Mouse (Mus musculus) limb, embryonic 14.5 days (tissue): ENCODE data around the gene Apol8. TPM values are rescaled to one million over a fixed set of nuclear protein-coding genes. Genes with fewer than 3 reads are reported as not detected.

Source experiments
- ATAC-seq: fragments of 200-750 bp; cut with Nextera tagmentation; 2 replicates; pipeline ENCODE4 v1.8.0; 2017; ENCODE audit warnings: low read depth, moderate number of reproducible peaks, moderate TSS enrichment; ENCODE audit not compliant: low FRiP score
- DNase-seq: peaks from one replicate; pipeline ENCODE4 v3.0.0-alpha.2; 2015; ENCODE audit warnings: low spot score
- H3K27ac ChIP-seq: fragments of 300-500 bp; sonication (generic); replicated peaks from 2 replicates; pipeline ENCODE4 v1.5.1; 2014; ENCODE audit warnings: low read depth, mild to moderate bottlenecking, low read length, moderate library complexity, mixed read lengths
- H3K27me3 ChIP-seq: fragments of 300-500 bp; sonication (generic); 2 replicates; pipeline ENCODE4 v1.6.1; 2014; ENCODE audit warnings: low read length, mixed read lengths; ENCODE audit not compliant: control insufficient read depth, insufficient read depth
- H3K36me3 ChIP-seq: fragments of 300-500 bp; sonication (generic); 2 replicates; pipeline ENCODE4 v1.6.1; 2014; ENCODE audit warnings: mild to moderate bottlenecking, low read length, moderate library complexity, mixed read lengths; ENCODE audit not compliant: control insufficient read depth, insufficient read depth
- H3K4me1 ChIP-seq: fragments of 300-500 bp; sonication (generic); 2 replicates; pipeline ENCODE4 v1.6.1; 2014; ENCODE audit warnings: antibody characterized with exemption, low read length, mixed read lengths; ENCODE audit not compliant: control insufficient read depth, insufficient read depth
- H3K4me2 ChIP-seq: fragments of 300-500 bp; sonication (generic); replicated peaks from 2 replicates; pipeline ENCODE4 v1.6.1; 2014; ENCODE audit warnings: low read depth, mild to moderate bottlenecking, low read length, moderate library complexity; ENCODE audit not compliant: severe bottlenecking
- H3K4me3 ChIP-seq: fragments of 300-500 bp; sonication (generic); replicated peaks from 2 replicates; pipeline ENCODE4 v1.5.1; 2014; ENCODE audit warnings: low read length
- H3K9ac ChIP-seq: fragments of 300-500 bp; sonication (generic); 2 replicates; pipeline ENCODE4 v1.6.1; 2014; ENCODE audit warnings: mild to moderate bottlenecking, low read depth, low read length, moderate library complexity; ENCODE audit not compliant: severe bottlenecking
- H3K9me3 ChIP-seq: fragments of 300-500 bp; sonication (generic); 2 replicates; pipeline ENCODE4 v1.6.1; 2016; ENCODE audit warnings: low read length; ENCODE audit not compliant: control insufficient read depth
- POLR2A ChIP-seq: fragments of 200-500 bp; IDR thresholded peaks from 2 replicates; pipeline ENCODE4 v1.8.0; 2012; ENCODE audit warnings: inconsistent platforms, mild to moderate bottlenecking, moderate library complexity, borderline replicate concordance; ENCODE audit not compliant: insufficient read depth, insufficient read length; ENCODE audit errors: extremely low read depth
- WGBS: fragments of 180-500 bp; shearing (Covaris S2); extraction: QIAGEN DNeasy Blood & Tissue Kit; methylation state at CpG from one replicate; pipeline ENCODE4 v1.1.7; 2014; 5-methylcytosine and 5-hydroxymethylcytosine counted together
- polyA plus RNA-seq, 2 experiments: library from polyadenylated mRNA; depleted of rRNA in 1 of 2; stranded (reverse) in 1 of 2; unstranded in 1 of 2; fragments of >200 nt; fragmentation: Nextera tagmentation in 1 of 2; extraction: Ambion mirVana in 1 of 2; gene quantifications; 2 replicates each; pipeline versions ENCODE4 v1.2.1 to v1.2.3; 2012 to 2014

Gene Apol8
- polyA plus RNA-seq (2012; rRNA removed), result 0.14 and 0.19 TPM in 2 replicates
- polyA plus RNA-seq (2014; fragmentation: Nextera tagmentation; extraction: Ambion mirVana), result not detected in 2 replicates

DNA sequence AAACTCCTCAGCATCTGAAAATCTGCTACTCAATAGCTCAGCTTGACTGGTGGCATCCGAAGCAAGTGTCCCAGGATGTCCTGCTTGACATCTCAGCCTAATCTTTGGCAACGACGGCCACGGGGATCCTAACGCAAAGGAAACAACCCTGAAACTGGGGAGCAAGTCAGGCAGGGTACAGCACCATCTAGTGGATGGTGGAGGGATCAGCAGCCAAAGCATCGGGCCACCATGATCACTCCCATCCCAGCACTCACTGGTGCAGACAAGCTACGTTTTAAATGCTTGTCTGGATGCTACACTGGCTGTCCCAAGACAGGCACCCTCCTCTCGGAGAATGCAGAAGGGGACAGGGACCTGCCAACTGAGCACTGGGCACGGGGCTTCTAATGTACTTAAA, at the start of gene Apol8:
Apol8 (minus strand) TSS at position 156 of the 400 bp plus-strand sequence.
- no peak for TF ChIP-seq POLR2A
- 11% methylated on average over 9 of the region's 9 CpGs for WGBS
- no peaks in the 10 kb centered on the region for H3K4me1 ChIP-seq
- H3K27me3 ChIP-seq, result no peaks in the 10 kb centered on the region
- H3K27ac ChIP-seq, result no peak within 1 kb of the TSS
- ATAC-seq (no peak), DNase-seq (peak; percentile 32)
- H3K9me3 ChIP-seq, result no peaks in the 10 kb centered on the region
- H3K36me3 ChIP-seq, result peaks cover 17% of the 10 kb centered on the region
- no peak within 1 kb of the TSS for H3K4me3 ChIP-seq
- no peak within 1 kb of the TSS for H3K9ac ChIP-seq
- H3K4me2 ChIP-seq, result no peak within 1 kb of the TSS

DNA sequence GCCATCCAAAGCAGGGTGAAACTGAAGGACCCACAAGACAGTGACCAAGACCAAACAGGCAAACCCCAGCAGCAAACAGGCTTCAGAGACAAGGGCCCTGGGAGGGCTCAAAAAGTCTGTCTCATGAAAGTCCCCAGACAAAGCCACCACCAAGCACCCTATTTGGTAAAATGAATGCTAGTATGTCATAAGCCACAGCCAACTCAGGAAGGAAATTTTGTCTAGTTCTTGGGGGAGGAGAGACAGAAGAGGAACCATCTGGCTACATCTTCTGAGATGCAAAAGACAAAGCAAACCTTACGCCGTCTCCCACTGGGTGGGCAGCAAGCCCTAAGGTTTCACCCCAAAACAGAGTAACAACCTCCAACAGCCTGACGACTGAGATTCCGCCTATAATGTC, 48.9 kb upstream of the Apol8 start:
- peaks cover 59% of the 10 kb centered on the region for H3K36me3 ChIP-seq
- DNase-seq (no peak), ATAC-seq (no peak)
- no peak for TF ChIP-seq POLR2A
- no peak overlapping the region for H3K4me2 ChIP-seq
- WGBS, result 87% methylated on average over 4 of the region's 4 CpGs
- H3K27me3 ChIP-seq, result no peaks in the 10 kb centered on the region
- no peaks in the 10 kb centered on the region for H3K9me3 ChIP-seq
- H3K27ac ChIP-seq, result no peak overlapping the region
- peaks cover 13% of the 10 kb centered on the region for H3K4me1 ChIP-seq
- no peak overlapping the region for H3K4me3 ChIP-seq
- H3K9ac ChIP-seq, result no peak overlapping the region

DNA sequence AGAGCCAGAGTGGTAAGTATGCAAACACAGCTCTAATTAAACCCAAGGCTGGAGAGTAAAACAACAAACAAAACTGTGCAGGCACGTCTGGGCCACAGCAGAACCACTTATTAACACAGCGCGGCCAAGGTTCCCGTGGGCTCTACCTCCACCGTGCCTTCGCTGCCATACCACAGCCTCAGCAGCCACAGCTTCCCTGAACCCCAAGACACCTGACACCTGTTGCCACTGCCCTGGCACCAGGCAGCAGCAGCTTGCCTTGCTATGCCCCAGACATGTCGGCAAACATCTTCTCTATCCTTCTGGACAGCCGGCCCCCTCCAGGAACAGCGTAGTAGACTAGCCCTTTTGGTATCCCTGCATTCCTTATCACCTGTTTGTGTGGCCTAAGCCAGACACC, 48.1 kb upstream of the Apol8 start:
- H3K4me1 ChIP-seq, result peaks cover 20% of the 10 kb centered on the region
- DNase-seq (no peak), ATAC-seq (no peak)
- no peak for TF ChIP-seq POLR2A
- H3K9ac ChIP-seq, result no peak overlapping the region
- H3K4me3 ChIP-seq, result no peak overlapping the region
- H3K27ac ChIP-seq, result 0 out of 2 replicates have a peak overlapping the region, but pooled peaks have one; percentile 19
- H3K27me3 ChIP-seq, result no peaks in the 10 kb centered on the region
- 75% methylated on average over 7 of the region's 9 CpGs for WGBS
- no peak overlapping the region for H3K4me2 ChIP-seq
- peaks cover 62% of the 10 kb centered on the region for H3K36me3 ChIP-seq
- H3K9me3 ChIP-seq, result no peaks in the 10 kb centered on the region

DNA sequence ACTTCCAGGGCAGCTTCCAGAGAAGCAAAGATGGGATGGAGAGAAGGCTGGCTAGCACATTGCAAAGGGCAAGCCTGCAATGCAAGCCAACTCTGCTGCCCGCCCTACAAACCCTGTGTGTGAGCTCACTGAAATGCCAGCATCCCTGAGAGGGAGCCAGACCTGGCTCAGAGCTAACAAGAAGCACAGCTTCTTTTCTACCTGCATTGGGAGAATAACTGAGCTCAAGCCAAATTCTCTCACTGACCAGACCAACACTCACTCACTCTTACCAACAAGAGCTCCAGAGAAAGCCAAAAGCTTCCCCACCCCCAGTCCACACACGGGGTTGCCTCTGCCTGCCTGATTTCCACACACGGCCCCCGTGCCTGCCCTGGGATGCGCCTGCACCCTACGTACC, 47.7 kb upstream of the Apol8 start:
- Histone ChIP-seq H3K4me2 (no peak overlapping the region), H3K4me1 (peaks cover 21% of the 10 kb centered on the region), H3K36me3 (peaks cover 62% of the 10 kb centered on the region), H3K27me3 (no peaks in the 10 kb centered on the region), H3K9me3 (no peaks in the 10 kb centered on the region), H3K4me3 (no peak overlapping the region), H3K9ac (no peak overlapping the region), H3K27ac (0 out of 2 replicates have a peak overlapping the region, but pooled peaks have one; percentile 19)
- no peak for TF ChIP-seq POLR2A
- 82% methylated on average over 6 of the region's 6 CpGs for WGBS
- no peak for ATAC-seq
- no peak for DNase-seq

DNA sequence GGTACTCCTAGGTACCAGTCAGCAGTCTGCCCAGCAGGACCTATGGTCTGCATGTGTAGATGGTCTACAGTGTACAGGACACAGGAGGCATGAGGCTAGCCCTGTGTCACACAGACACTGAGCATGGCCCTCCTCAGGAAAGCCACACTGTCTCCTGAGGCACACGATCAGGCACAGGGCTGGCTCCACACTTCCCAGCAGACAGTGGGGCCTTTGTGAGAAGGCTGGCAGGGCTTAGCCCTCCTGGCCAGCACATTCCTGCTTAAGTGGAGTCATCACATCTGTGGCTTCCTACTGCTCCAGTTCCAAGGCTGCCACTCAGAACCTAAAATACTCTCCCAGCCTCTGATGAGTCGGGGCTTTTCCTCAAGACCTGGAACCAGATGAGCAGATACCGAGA, 46.9 kb upstream of the Apol8 start:
- 63% methylated on average over 3 of the region's 3 CpGs for WGBS
- Histone ChIP-seq H3K27me3 (no peaks in the 10 kb centered on the region), H3K4me1 (peaks cover 29% of the 10 kb centered on the region), H3K9me3 (no peaks in the 10 kb centered on the region), H3K4me2 (no peak overlapping the region), H3K4me3 (no peak overlapping the region), H3K27ac (no peak overlapping the region), H3K36me3 (peaks cover 62% of the 10 kb centered on the region), H3K9ac (no peak overlapping the region)
- no peak for TF ChIP-seq POLR2A
- DNase-seq, result no peak
- ATAC-seq, result no peak

DNA sequence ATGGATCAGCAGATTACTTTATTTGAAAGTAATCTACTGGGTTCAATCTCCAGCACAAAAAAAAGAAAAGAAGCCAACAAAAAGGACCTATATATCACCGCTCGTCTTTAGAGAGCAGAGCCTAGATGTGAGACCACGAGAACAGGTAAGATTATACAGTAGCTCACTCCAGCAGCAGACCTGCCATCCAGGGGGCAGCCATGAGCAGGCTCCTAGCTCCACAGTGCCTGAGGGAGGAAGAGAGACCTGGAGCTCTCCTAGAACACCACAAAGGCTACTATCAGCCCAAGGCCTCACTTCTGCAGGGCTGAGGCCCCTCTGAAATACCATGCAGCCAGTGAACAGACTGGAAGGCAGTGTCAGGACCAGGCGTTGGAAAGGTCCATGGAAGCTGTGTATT, 46.2 kb upstream of the Apol8 start:
- WGBS, result 78% methylated on average over 4 of the region's 4 CpGs
- Histone ChIP-seq H3K9me3 (no peaks in the 10 kb centered on the region), H3K36me3 (peaks cover 62% of the 10 kb centered on the region), H3K4me2 (no peak overlapping the region), H3K9ac (no peak overlapping the region), H3K27ac (no peak overlapping the region), H3K4me1 (peaks cover 36% of the 10 kb centered on the region), H3K27me3 (no peaks in the 10 kb centered on the region), H3K4me3 (no peak overlapping the region)
- no peak for ATAC-seq
- no peak for TF ChIP-seq POLR2A
- no peak for DNase-seq
